Mouse (Mus musculus): ENCODE data around the gene Acap1. TPM values are rescaled to one million over a fixed set of nuclear protein-coding genes. Genes with fewer than 3 reads are reported as not detected.
A peak's percentile ranks its signal among the peaks of the same experiment; 100 is the strongest.

Acap1 gene
- polyA plus RNA-seq, 1 experiment: 1.5 TPM

- Histone ChIP-seq H3K9ac (ENCODE audit: low read depth, poor library complexity, severe bottlenecking) (no peak overlapping the region), H3K27me3 (ENCODE audit: control insufficient read depth, insufficient read depth, low read length, poor library complexity, severe bottlenecking) (no peaks in the 10 kb centered on the region), H3K36me3 (ENCODE audit: control insufficient read depth, insufficient read depth, low read length, poor library complexity, severe bottlenecking) (no peaks in the 10 kb centered on the region), H3K9me3 (replicated peaks; ENCODE audit: control insufficient read depth, insufficient read depth, low read length, poor library complexity, severe bottlenecking) (no peaks in the 10 kb centered on the region), H3K4me1 (ENCODE audit: control insufficient read depth, insufficient read depth, low read length) (no peaks in the 10 kb centered on the region), H3K4me3 (ENCODE audit: low read depth, low read length) (no peak overlapping the region), H3K27ac (ENCODE audit: insufficient read depth, low read length) (no peak overlapping the region)
- TF ChIP-seq EP300 (IDR thresholded peaks at IDR 0.05; ENCODE audit: insufficient read depth, low read depth, low read length): no peak
- TF ChIP-seq POLR2A (IDR thresholded peaks at IDR 0.05; ENCODE audit: insufficient read depth, low read length): no peak
- peak; percentile 60 for TF ChIP-seq CTCF (IDR thresholded peaks at IDR 0.05; ENCODE audit: low read depth, low read length)
Measured at GRCm38 (mm10) chr11:69886907-69887635, 8.3 kb downstream of the Acap1 start.

DNA sequence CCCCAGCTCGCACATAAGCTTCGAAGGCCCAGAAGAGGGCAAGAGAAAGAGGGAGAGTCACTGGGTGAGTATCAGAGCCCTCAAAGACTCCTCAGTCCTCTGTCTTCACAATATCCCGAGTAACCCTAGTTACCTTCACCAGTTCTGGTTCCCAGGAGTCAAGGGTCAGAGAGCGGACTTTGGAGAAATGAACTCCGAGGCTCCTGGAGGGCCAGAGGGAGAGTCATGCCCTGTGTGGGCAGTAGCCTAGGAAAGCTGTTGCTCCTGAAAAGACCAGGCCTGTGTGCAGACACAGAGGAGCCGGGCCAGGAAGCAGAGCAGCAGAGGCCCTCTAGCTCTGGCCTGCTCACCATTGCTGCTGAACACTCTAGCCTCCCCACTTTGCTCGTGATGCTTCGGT is 10.7 kb downstream of the Acap1 start:
- no peak overlapping the region for H3K4me3 ChIP-seq (ENCODE audit: low read depth, low read length)

DNA sequence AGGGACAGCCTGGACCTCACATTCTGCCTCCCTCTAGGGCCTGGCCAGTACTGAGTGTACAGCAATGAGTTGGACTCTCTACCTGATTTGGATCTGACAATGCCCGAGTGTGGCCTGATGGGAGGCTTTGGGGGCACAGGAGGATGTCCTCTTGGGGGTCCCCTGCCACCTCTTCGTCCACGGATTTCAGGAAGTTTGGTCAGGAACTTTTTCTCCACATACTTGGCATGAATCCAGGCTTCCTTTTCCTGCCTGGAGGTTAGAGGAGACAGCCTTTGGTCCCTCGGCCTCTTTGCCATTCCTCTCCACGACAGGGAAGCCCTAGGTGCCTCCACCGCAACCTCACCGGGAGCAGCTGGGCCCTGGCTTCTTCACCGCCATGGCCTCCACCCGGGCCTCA is 11.1 kb downstream of the Acap1 start:
- H3K9me3 ChIP-seq (replicated peaks; ENCODE audit: control insufficient read depth, insufficient read depth, low read length, poor library complexity, severe bottlenecking): no peaks in the 10 kb centered on the region
- H3K27me3 ChIP-seq (ENCODE audit: control insufficient read depth, insufficient read depth, low read length, poor library complexity, severe bottlenecking): no peaks in the 10 kb centered on the region
- no peak overlapping the region for H3K27ac ChIP-seq (ENCODE audit: insufficient read depth, low read length)
- no peak overlapping the region for H3K4me3 ChIP-seq (ENCODE audit: low read depth, low read length)
- H3K36me3 ChIP-seq (ENCODE audit: control insufficient read depth, insufficient read depth, low read length, poor library complexity, severe bottlenecking): no peaks in the 10 kb centered on the region
- no peak overlapping the region for H3K9ac ChIP-seq (ENCODE audit: low read depth, poor library complexity, severe bottlenecking)
- TF ChIP-seq CTCF (IDR thresholded peaks at IDR 0.05; ENCODE audit: low read depth, low read length) (no peak), EP300 (IDR thresholded peaks at IDR 0.05; ENCODE audit: insufficient read depth, low read depth, low read length) (no peak), POLR2A (IDR thresholded peaks at IDR 0.05; ENCODE audit: insufficient read depth, low read length) (no peak)
- H3K4me1 ChIP-seq (ENCODE audit: control insufficient read depth, insufficient read depth, low read length): no peaks in the 10 kb centered on the region

More for the DNA sequence above, 10.7 kb downstream of the Acap1 start:
- Histone ChIP-seq H3K27me3 (ENCODE audit: control insufficient read depth, insufficient read depth, low read length, poor library complexity, severe bottlenecking) (no peaks in the 10 kb centered on the region), H3K4me1 (ENCODE audit: control insufficient read depth, insufficient read depth, low read length) (no peaks in the 10 kb centered on the region), H3K36me3 (ENCODE audit: control insufficient read depth, insufficient read depth, low read length, poor library complexity, severe bottlenecking) (no peaks in the 10 kb centered on the region), H3K9me3 (replicated peaks; ENCODE audit: control insufficient read depth, insufficient read depth, low read length, poor library complexity, severe bottlenecking) (no peaks in the 10 kb centered on the region), H3K9ac (ENCODE audit: low read depth, poor library complexity, severe bottlenecking) (no peak overlapping the region), H3K27ac (ENCODE audit: insufficient read depth, low read length) (no peak overlapping the region)
- no peak for TF ChIP-seq POLR2A (IDR thresholded peaks at IDR 0.05; ENCODE audit: insufficient read depth, low read length)
- TF ChIP-seq EP300 (IDR thresholded peaks at IDR 0.05; ENCODE audit: insufficient read depth, low read depth, low read length): no peak
- no peak for TF ChIP-seq CTCF (IDR thresholded peaks at IDR 0.05; ENCODE audit: low read depth, low read length)

DNA sequence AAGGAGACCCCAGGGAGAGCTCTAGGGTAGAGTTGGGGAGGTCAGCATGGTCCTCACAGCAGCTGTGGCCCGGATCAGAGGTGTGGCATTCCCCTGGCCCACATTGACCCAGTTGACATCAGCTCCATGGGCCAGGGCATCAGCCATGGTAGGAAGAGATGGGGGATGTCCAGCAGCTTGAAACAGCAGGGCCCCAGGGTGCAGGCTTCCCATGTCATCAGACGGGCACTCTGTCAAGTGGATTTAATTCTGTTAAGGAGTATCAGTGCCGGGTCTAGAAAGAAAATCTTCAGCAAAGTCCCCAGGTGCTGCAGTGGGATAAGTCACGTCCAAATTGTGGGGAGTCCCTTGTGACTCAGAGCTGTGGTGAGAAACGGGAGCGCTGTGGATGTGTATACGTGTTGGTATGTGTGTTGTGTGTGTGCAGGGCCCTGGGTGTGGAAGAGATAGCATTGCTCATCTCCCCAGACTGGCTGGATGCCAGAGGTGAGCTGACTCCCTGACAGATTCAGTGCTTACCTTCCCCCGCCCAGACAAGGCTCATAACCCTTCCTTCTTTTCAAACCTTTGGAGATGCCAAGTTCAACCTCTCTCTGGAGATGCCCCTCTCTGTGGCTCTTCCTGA is 11.7 kb downstream of the Acap1 start:
- H3K36me3 ChIP-seq (ENCODE audit: control insufficient read depth, insufficient read depth, low read length, poor library complexity, severe bottlenecking): no peaks in the 10 kb centered on the region
- TF ChIP-seq EP300 (IDR thresholded peaks at IDR 0.05; ENCODE audit: insufficient read depth, low read depth, low read length): no peak
- TF ChIP-seq CTCF (IDR thresholded peaks at IDR 0.05; ENCODE audit: low read depth, low read length): no peak
- TF ChIP-seq POLR2A (IDR thresholded peaks at IDR 0.05; ENCODE audit: insufficient read depth, low read length): no peak
- no peak overlapping the region for H3K27ac ChIP-seq (ENCODE audit: insufficient read depth, low read length)
- no peaks in the 10 kb centered on the region for H3K4me1 ChIP-seq (ENCODE audit: control insufficient read depth, insufficient read depth, low read length)
- H3K9ac ChIP-seq (ENCODE audit: low read depth, poor library complexity, severe bottlenecking): no peak overlapping the region
- H3K9me3 ChIP-seq (replicated peaks; ENCODE audit: control insufficient read depth, insufficient read depth, low read length, poor library complexity, severe bottlenecking): no peaks in the 10 kb centered on the region
- H3K27me3 ChIP-seq (ENCODE audit: control insufficient read depth, insufficient read depth, low read length, poor library complexity, severe bottlenecking): no peaks in the 10 kb centered on the region
- H3K4me3 ChIP-seq (ENCODE audit: low read depth, low read length): no peak overlapping the region

DNA sequence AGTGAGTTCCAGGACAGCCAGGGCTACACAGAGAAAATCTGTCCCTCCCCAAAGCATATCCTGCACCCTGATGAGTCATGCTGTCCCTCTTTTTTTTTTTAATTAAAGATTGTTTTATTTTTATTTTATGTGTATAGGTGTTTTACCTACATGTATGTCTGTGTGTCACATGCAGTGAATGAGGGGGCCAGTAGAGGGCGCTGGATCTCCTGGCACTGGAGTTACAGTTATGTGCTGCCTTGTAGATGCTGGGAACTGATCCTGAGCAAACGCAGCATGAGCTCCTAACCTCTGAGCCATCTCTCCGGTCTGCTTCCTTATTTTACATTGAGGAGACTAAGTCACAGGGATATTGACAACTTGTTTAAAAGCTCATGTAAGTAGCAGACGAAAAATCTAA is 12.3 kb downstream of the Acap1 start:
- no peak overlapping the region for H3K9ac ChIP-seq (ENCODE audit: low read depth, poor library complexity, severe bottlenecking)
- no peaks in the 10 kb centered on the region for H3K36me3 ChIP-seq (ENCODE audit: control insufficient read depth, insufficient read depth, low read length, poor library complexity, severe bottlenecking)
- TF ChIP-seq CTCF (IDR thresholded peaks at IDR 0.05; ENCODE audit: low read depth, low read length): peak; percentile 88
- no peak for TF ChIP-seq POLR2A (IDR thresholded peaks at IDR 0.05; ENCODE audit: insufficient read depth, low read length)
- no peak overlapping the region for H3K4me3 ChIP-seq (ENCODE audit: low read depth, low read length)
- H3K4me1 ChIP-seq (ENCODE audit: control insufficient read depth, insufficient read depth, low read length): peaks cover 1% of the 10 kb centered on the region
- H3K27me3 ChIP-seq (ENCODE audit: control insufficient read depth, insufficient read depth, low read length, poor library complexity, severe bottlenecking): no peaks in the 10 kb centered on the region
- no peaks in the 10 kb centered on the region for H3K9me3 ChIP-seq (replicated peaks; ENCODE audit: control insufficient read depth, insufficient read depth, low read length, poor library complexity, severe bottlenecking)
- no peak overlapping the region for H3K27ac ChIP-seq (ENCODE audit: insufficient read depth, low read length)

All from ES-Bruce4 (cell line).